Mouse (Mus musculus) skeletal muscle tissue, adult 2 months (tissue): ENCODE results near the gene Arl4c.

Experiments
- DNase-seq: peaks from one replicate; pipeline ENCODE4 v3.0.0-alpha.2; 2012; ENCODE audit warnings: low read depth, low spot score

Arl4c gene

DNA sequence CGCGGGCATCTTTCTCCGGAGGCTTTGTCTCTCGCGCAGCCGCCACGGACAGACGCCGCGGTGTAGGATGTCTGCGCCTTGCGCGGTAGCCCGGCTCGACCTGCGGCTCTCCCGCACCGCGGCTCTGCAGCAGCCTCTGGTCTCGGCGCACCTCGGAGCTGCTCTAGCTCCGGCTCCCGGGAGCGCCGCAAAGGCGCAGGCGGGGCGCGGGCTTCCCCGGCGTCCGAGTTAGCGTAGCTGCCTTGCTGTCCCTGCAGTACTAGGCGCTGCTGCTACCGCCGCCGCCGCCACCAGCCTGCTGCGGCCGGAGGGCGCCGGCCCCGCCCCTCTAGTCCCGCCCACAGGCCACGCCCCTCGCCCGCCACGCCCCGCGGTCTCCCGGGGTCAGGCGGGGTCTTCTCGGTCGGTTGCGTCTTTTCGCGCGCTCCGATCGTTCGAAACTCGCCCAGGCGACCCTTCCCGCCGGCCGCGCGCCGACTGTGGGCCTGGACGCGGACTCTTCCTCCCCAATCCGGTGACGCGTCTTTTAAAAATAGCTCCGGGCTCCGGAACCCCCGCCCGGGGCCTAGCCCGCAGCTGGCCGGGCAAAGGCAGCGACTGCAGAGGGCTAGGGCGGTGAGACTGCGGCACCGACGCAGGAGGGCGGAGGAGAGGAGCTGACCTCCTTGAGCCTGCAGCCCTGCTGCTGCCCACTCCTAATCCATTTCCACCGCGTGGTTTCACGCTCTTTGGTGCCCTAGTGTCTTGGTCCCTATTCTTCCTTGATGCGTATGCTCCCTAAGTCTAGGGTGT, at the start of gene Arl4c:
Gene Arl4c, minus strand, starts transcription at position 352 of the 792 bp plus-strand sequence.
- DNase-seq = peak; percentile 73

DNA sequence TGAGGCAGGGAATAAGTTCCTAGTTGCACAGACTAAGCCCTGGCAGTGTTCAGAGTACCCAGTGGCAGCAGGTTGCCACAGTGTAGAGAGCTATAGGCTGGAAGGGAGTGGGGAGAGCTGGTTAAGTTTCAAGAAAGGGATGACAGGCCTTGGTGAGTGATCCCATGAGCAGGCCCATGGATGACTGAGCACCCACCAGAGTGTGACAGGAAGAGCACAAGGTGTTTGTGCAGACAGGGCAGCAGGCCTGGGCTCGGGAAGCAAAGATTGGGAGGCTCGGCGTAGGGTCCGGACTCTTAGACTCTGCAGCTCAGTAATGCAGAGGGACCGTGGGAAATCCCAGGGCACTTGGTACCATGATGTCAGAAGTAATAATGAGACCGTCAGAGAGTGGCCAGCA, 49.3 kb upstream of the Arl4c start:
- no peak for DNase-seq

DNA sequence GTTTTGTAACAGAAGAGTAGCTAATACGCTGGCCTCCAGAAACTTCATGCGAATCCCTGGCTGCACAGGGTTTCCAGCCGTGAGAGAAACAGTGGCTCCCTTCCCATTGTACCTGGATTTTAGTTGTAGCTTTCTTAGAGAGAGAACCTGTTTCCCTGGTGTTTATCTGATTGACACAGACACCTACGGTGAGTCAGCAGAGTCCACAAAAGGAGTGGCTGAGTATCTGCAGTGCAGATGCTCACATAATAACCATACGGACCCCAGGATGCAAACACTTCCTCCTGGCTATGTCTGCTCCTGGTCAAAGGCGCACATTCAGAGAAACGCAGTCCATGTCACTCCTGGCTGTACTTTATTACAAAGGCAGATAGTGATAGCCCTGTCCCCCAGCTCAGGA, 48.6 kb upstream of the Arl4c start:
- no peak for DNase-seq

DNA sequence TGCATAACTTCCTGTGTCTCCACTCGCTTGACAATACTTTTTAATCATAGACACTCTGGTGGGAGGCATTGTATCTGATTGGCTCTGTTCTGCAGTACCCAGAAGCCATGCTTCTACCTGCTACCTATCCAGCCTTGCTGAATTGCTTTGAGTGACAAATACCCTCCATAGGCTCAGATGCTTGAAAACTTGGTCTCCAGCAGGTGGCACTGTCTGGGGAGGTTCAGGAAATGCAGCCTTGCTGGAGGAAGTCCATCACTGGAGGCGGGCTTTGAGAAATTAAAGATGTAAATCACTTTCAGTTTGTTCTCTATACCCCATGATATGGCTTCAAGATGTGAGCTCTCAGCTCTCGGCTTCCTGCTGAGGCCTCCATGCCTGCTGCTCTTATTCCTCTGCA, 48.1 kb upstream of the Arl4c start:
- no peak for DNase-seq

DNA sequence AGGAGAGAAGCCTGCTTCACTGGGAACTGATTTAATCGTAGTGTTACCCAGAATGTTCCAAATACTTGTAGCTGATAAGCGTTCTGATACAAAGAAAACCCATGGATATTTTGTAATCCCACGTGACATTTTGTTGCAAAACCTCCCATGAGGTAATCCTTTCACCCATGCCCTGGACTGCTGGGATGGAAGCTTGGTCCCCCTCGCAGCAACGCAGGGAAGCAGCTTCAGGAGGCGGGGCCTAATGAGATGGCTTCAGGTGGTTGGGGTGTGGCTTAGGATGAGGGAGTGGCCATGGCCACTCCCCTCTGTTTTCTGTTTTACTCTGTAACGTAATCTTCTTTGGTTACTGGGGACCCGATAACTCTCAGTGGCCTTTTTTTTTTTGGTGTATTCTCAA, 47.1 kb upstream of the Arl4c start:
- no peak for DNase-seq

DNA sequence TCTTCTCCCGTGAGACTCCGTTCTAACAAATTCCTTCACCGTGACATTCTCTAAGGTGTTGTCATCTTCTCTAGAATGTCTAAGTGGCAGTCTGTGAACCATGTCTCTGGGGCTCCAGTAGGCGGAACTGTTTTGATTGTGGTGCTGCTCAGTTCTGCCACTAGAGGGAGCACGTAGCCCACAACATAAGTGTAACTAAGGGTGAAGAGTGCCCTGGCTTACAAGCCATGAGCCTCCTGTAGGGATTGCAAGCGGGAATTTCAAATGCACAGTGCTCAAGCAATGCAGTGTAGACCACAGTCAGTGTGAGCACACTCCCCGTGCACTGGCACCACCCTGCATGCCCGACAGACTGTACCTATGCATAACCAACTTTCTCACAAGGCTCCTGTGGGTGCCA, 43.2 kb upstream of the Arl4c start:
- DNase-seq = peak; percentile 76

DNA sequence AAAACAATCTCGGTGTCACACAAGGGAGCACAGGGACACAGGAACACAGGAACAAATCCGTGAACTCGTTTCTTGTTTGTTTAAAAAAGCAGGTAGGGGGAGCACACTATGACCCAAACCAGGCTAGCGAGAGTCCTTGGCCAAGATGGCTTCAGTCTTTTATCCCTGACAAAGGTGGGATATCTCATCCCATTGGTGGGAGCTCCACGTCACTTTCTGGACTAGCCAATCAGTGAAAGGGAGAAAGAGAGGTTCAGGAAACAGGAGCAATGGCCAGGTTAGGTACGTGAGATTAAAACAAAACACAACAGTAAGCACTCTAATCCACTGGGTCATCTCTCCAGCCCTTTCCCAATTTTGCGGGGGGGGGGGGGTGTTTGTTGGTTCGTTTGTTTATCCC, 42.2 kb upstream of the Arl4c start:
- DNase-seq = no peak

DNA sequence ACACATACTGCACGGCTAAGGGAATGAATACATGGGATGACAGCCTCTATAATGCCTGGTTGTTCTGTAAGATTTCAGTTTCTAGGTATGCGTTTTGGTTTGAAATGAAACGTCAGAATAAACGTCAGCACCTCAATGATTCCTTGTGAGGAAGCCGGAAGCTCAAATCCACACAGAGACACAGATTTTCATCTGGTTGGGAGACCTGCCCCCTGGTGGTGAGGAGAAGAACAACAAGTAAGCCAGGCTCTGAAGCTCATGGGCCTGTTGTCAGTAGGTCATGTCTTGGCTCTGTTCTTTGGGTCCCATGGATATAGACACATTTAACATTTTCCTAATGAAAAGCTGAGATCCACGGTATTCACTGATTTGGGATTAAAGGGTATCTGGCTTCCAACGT, 40.4 kb upstream of the Arl4c start:
- peak; percentile 6 for DNase-seq

DNA sequence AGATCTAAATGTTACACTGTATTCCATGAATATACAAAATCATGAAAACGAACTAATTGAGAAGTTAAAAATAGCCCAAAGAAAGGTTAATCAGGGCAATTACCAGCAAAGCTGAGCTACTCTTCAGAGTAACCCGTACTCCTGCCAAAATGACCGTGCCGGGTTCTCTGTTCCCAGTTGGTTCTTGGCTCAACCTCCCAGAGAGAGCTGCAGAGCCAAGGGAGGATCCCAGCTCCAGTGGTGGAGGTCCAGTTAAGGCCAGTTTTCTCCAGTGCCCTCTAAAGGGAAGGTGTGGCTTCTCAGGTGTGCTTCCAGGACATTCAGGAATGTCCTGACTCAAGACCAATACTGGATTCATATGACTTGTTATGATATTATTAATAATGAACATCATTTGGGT, 37.5 kb upstream of the Arl4c start:
- no peak for DNase-seq

DNA sequence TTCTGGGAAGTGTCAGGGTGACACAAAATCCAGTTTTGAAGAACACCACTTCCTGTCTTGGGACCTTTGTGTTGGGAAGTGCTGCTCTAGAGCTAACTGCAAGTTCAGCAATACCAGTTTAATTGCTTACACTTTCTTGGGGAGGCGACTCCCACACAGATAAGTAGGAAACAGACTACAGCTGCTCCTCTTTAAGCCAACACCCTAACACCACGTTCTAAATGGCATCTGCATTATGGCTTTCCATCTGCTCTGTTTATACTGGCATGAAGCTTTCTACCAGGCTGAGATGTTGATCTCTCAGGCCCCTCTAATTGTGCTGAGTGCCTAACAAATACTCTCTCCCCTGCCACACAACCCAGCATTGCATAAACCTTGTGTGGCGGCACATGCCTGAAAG, 36.9 kb upstream of the Arl4c start:
- DNase-seq = no peak

DNA sequence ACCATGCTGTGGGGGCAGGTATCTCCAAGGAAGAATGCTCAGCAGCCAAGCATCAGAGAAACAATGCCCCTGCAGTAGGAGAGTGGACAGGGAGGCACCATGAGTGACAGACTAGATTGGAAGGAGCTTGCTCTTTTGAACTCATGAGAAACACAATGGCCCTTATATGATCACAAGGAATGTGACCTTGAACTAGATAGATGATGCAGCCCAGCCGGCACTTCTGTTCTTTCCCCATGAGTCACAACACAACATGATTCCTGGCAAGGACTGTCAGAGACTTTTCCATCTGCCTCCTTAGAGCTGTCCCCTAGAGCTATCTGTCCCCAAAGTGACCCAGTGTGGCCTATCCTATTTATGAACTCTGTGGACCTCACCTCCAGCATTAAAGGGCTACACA, 27.5 kb upstream of the Arl4c start:
- no peak for DNase-seq

DNA sequence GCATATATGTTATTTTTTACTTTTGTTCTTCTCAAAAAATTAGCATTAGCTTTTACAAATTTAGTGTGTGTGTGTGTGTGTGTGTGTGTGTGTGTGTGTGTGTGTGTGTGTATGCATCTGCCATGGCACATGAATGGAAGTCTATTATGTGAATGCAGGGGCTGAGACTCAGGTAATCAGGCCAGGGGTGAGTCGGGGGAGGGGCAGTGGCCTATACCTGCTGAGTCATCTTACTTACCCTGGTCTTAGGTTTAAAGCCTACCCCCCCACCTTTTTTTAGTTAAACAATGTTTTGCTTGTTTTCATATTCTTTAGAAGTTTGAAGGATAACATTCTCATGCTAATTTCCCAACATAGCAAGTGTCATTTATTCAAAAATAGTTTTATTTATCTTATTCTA, 25.3 kb upstream of the Arl4c start:
- no peak for DNase-seq

DNA sequence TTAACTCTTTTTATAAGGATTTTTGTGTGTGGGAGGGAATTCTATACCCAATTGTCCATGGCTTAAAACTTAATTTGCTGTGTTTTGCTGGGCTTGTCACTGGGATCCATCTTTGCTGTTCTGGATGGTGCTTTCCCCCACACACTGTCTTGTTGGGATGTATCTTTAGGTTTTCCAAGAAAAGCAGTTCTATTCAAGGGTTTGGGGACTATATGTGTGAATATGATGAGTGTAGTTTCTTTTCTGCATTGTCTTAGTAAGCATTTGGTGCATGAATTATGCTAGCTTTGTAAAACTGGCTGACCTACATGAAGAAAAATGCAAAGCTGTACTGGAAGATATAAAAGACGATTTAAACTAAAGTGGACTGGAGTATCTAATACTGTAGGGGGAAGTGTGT, 23.7 kb upstream of the Arl4c start:
- DNase-seq = no peak

DNA sequence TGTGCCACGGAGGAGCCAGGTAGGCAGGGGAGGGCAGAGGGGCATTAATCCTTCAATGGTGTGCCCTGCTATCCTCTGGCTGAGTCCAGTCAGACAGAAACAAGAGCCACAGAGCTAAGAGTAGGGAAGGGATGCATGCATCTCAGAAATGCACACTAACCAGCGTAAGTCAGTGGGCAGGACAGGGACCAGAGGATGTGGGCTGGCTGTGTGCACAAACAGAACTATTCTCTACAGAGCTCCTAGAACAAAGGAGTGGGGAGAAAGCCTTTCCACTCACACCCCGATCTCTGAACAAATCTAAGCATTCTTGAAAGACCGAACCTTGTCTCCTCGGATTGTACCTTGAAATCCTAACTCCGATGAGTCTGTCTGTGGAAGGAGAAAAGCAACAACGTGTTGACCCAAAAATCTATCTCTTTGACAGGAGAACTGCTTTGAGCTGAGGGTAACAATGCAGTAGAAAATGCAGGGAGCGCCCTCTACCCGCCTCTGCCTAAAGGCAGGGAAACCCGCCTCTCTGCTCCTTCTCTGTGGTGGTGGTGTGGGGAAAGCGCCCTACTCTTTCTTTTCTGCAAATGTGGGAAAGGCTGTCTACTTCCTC, 18.7 kb upstream of the Arl4c start:
- DNase-seq = no peak

DNA sequence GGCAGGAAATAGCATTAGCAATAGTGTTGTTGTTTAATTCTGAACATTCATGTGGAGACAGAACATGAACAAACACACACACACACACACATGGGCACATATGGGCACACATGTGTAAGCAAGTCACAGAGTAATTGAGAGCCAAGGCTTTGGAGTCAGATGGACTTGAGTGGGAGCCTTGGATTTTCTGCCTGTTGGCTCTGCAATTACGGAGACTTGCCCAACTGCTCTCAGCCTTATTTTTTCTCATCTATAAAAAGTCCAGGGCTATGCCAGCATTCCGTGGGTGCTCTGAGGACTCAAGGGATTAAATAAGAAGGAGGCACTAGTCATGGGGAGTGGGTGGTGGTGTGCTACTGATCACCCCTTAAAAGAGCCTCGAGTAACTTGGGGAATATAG, 16.5 kb upstream of the Arl4c start:
- no peak for DNase-seq

DNA sequence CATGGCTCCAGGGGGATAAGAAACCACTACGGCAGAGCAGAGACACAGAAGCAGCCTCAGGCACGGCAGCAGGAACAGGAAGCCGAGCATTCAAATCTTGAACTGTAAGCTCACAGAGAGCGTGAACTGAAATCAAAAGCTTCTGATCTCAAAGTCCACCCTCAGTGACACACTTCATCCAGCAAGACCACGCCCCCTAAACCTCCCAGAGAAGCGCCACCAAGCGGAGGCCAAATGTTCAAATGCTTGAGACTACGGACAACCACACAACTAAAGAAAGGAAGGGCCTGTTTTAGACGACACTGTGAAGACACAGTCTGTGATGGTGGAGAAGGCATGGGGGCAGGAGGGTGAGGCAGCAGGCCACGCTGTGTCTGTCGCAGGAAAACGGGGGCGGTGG, 15.7 kb upstream of the Arl4c start:
- no peak for DNase-seq

DNA sequence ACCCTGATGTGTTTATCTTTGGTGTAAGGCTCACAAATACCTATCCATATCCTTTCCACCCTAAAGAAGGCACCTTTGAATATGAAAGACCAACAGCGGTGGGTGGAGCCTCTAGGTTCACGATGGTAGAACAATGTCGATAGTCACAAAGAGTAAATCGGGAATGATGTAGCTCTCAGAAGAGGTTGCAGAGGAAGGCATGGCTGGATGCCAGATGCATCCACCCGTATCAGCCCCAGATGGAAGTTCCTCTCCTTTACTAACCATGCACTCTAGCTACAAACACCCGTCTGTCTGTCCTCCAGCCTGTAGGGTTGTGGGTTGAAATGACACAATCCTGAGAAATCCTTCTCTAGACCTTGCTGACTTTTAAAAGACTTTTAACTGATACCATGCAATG, 10.0 kb upstream of the Arl4c start:
- no peak for DNase-seq

DNA sequence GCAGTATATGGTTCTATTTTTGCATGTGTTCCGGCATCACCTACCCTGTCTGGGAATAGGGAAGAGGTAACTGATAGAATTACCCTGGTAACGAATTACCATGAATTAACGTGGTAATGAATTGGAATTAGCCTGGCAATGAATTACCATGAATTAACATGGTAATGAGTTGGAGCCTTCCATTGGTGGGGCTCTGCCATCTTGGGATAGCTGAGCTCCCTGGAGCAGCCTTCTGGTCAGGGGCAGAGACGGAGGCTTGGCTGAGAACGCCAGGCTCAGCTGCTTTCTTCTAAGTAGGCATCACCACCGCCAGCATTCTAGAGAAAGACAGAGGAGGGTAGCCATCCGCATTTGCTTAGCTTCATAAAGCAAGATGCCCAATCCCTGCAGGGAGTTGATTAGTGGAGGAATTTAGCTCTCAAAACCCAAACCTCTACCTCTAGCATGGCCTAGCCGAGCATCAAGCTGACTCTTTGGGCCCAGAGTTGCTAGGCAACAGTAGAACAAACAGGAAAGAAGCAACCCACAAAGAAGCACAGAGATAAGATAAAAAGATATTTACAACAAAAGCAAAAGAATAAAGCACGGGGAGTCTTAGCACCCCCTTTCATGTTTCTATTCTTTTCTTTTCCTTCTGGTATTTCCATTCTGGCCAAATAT, 6.8 kb upstream of the Arl4c start:
- no peak for DNase-seq

DNA sequence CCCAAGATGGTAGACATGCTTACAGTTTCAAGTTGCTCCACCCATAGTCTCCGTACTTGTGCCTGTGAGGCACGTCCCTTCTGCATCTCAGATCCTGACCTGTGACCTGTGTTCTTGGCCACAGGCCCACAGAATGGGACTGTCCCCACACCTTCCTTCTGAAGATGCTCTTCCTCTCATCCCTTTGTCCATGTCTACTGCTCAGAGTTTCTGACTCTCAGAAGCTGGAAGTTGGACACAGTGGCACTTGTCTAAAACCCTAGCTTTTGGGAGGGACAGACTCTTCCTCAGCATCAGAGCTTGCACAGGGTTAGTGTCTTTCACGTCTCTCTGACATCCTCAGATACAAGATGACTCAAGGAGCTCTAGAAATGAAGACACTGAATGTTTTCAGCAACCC, 6.2 kb upstream of the Arl4c start:
- no peak for DNase-seq

DNA sequence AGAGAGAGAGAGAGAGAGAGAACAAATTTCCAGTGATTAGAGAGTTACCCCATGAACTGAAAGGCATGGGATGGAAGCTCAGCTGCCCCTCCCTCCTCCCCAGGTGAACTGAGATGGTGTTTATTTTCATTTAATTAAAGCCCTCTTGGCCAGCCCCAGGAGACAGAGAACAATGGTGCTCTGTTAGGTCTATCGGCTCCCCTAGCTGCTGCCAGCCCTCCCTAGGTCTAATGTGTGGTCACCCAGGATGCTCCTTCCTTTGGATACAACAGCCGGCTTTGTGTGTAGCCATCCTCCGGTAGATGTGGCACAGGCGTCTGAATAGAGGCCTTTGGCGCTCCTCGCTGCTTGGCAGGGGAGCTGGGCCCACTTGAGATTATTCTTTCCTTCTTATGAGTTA, 5.5 kb upstream of the Arl4c start:
- no peak for DNase-seq

DNA sequence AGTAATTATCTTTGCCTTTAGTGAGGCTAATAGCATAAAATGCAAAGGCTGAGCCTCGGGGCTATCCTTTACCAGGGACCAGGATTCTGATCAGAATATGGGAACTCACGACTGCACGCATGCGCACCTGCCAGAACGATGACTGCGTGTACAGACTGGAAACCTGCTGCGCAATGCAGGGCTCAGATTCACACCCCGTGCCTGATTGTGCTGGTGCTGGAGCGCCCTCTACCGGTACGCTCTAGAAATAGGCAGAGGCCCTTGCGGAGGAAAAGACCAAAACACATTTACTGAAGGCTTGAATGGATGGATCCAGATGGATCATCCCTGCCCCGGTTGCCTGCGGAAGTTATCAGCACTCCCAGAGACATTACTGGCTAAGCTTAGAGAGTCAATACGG, 3.8 kb upstream of the Arl4c start:
- peak; percentile 94 for DNase-seq

DNA sequence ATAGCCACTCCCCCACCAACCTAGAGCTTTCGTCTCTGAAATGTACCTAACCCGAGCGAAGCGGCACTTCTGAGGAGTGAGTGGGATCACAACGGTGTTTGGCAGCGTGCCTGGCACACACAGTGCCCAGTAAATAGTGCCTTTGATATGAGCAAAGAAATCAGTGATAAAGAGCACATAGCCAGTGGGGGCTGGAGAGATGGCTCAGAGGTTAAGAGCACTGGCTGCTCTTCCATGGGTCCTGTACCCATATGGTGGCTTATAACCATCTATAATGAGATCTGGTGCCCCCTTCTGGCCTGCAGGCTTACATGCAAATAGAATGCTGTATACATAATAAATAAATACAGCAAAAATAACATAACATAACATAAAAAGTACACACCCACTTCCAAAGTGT, 3.0 kb upstream of the Arl4c start:
- no peak for DNase-seq
